Mouse (Mus musculus): ENCODE results near the gene Dcaf5. TPM values are rescaled to one million over a fixed set of nuclear protein-coding genes. Genes with fewer than 3 reads are reported as not detected.

Dcaf5 gene
- total and polyA plus RNA-seq, 2 experiments from 2014 or later = 7.9 to 25.0 TPM

DNA sequence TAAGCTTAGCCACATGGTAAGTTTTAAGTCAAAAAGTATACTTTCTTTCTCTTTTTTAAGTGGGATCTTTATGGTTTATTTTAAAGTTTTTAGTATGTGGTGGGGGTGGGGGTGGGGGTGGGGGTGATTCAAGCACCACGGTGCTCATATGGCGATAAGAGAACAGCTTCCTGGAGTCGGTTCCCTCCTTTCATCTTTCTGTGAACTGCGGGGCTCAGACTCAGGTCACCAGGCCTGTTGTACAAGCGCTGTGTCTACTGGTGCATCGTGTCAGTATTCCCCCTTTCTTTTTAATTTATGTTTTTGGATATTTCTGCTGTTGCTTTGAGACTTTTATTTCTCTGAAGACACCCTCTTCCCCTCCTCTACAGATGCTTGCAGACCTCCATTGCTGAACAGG is 137.7 kb downstream of the Dcaf5 start:
- Histone ChIP-seq H3K27ac (ENCODE audit: low read depth) (no peak overlapping the region), H3K4me3 (ENCODE audit: low read depth, low read length) (no peak overlapping the region), H3K9me3 (replicated peaks; ENCODE audit: control insufficient read depth, low read length) (no peaks in the 10 kb centered on the region), H3K9ac (replicated peaks; ENCODE audit: low read depth, low read length) (no peak overlapping the region), H3K36me3 (replicated peaks; ENCODE audit: control insufficient read depth, insufficient read depth, low read length) (no peaks in the 10 kb centered on the region), H3K27me3 (ENCODE audit: control insufficient read depth, insufficient read depth, low read length) (no peaks in the 10 kb centered on the region), H3K4me2 (ENCODE audit: low read depth, low read length) (no peak overlapping the region), H3K4me1 (ENCODE audit: control insufficient read depth, insufficient read depth) (no peaks in the 10 kb centered on the region)
- ATAC-seq (ENCODE audit: insufficient read depth, low read depth) = no peak
- WGBS = 60% methylated on average over 6 of the region's 6 CpGs
- no peak for TF ChIP-seq EP300 (IDR thresholded peaks at IDR 0.05; ENCODE audit: low read depth)
- no peak for TF ChIP-seq CTCF (IDR thresholded peaks at IDR 0.05; ENCODE audit: low read depth)
- DNase-seq (ENCODE audit: low spot score) = no peak

DNA sequence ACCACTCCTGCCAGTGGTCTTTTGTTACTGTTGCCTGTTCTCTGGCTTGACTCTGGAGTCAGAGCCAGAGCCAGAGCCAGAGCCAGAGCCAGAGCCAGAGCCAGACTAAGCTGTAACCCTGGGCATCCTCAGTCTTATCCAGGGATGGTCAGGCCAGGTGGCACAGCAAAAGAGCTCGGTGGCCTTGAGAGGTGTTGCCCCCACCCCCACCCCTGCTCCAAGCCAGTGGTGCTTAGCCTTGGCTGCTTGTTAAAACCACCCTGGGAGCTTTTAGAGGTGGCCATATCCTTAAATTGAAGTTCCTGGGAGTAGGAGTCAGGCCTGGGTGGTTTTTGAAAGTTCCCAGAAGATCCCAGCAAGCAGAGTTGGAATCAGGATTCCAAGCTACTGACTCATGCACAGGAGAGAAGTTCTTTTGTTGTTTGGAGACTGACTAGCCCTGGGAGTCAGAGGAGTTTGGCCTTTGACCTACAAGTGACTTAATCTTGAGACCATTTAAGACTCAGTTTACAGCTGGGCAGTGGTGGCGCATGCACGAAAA is 144.4 kb downstream of the Dcaf5 start:
- Histone ChIP-seq H3K36me3 (replicated peaks; ENCODE audit: control insufficient read depth, insufficient read depth, low read length) (no peaks in the 10 kb centered on the region), H3K9me3 (replicated peaks; ENCODE audit: control insufficient read depth, low read length) (no peaks in the 10 kb centered on the region), H3K4me2 (ENCODE audit: low read depth, low read length) (no peak overlapping the region), H3K4me1 (ENCODE audit: control insufficient read depth, insufficient read depth) (peaks cover 4% of the 10 kb centered on the region), H3K4me3 (ENCODE audit: low read depth, low read length) (no peak overlapping the region), H3K27ac (ENCODE audit: low read depth) (no peak overlapping the region; the same call in 1 of the 2 replicates), H3K27me3 (ENCODE audit: control insufficient read depth, insufficient read depth, low read length) (no peaks in the 10 kb centered on the region), H3K9ac (replicated peaks; ENCODE audit: low read depth, low read length) (no peak overlapping the region)
- DNase-seq (ENCODE audit: low spot score) = no peak
- 54% methylated on average over 3 of the region's 3 CpGs for WGBS
- TF ChIP-seq CTCF (IDR thresholded peaks at IDR 0.05; ENCODE audit: low read depth) (no peak), EP300 (IDR thresholded peaks at IDR 0.05; ENCODE audit: low read depth) (no peak)
- ATAC-seq (ENCODE audit: insufficient read depth, low read depth) = no peak

DNA sequence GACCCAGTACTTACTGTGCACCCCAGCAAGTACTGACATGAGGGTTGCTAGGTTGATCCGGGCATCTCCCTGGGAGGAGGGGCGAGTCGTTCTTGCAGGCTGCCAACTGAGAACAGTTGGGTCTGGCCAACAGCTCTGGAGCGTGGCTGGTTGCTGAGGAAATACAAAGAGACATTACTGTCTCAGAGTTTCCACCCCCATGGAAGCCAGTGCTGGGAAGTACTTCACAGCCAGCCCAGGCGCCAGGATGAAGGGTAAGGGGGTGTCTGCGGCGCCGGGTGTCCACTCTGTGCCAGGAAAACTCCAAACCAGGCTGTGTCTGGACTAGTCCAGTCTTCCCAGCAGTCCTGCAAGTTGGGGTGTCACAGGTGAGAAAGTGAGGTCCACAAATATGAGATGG is 145.4 kb downstream of the Dcaf5 start:
- no peak overlapping the region for H3K4me3 ChIP-seq (ENCODE audit: low read depth, low read length)
- H3K4me2 ChIP-seq (ENCODE audit: low read depth, low read length) = no peak overlapping the region
- H3K36me3 ChIP-seq (replicated peaks; ENCODE audit: control insufficient read depth, insufficient read depth, low read length) = no peaks in the 10 kb centered on the region
- H3K27ac ChIP-seq (ENCODE audit: low read depth) = no peak overlapping the region
- H3K27me3 ChIP-seq (ENCODE audit: control insufficient read depth, insufficient read depth, low read length) = no peaks in the 10 kb centered on the region
- ATAC-seq (ENCODE audit: insufficient read depth, low read depth) = peak; percentile 30; the same call in 1 of the 2 replicates
- H3K9ac ChIP-seq (replicated peaks; ENCODE audit: low read depth, low read length) = no peak overlapping the region
- TF ChIP-seq CTCF (IDR thresholded peaks at IDR 0.05; ENCODE audit: low read depth) (no peak), EP300 (IDR thresholded peaks at IDR 0.05; ENCODE audit: low read depth) (no peak)
- peaks cover 4% of the 10 kb centered on the region for H3K4me1 ChIP-seq (ENCODE audit: control insufficient read depth, insufficient read depth)
- 73% methylated on average over 8 of the region's 8 CpGs for WGBS
- H3K9me3 ChIP-seq (replicated peaks; ENCODE audit: control insufficient read depth, low read length) = no peaks in the 10 kb centered on the region
- no peak for DNase-seq (ENCODE audit: low spot score)

DNA sequence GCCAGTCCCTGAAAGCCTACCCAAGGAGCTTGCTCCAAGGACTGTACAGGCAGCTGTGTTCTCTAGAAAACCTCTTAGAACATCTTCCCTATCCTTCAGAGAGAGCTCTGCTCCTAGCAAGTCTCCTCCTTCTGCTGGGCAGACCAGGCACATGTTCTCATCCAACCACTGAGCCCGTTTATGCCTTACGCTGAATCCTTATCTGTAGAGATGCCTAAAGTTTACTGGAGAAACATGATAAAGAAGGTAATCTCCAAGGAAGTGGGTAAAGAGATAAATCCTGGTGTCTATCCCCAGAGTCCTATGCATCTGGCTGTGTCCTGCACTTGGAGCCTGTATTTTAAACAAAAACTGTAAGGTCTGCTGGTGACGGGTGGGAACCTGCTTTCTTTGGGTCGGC is 145.9 kb downstream of the Dcaf5 start:
- no peaks in the 10 kb centered on the region for H3K36me3 ChIP-seq (replicated peaks; ENCODE audit: control insufficient read depth, insufficient read depth, low read length)
- WGBS = 67% methylated on average over 4 of the region's 4 CpGs
- peaks cover 4% of the 10 kb centered on the region for H3K4me1 ChIP-seq (ENCODE audit: control insufficient read depth, insufficient read depth)
- no peak overlapping the region for H3K4me2 ChIP-seq (ENCODE audit: low read depth, low read length)
- H3K9ac ChIP-seq (replicated peaks; ENCODE audit: low read depth, low read length) = no peak overlapping the region
- TF ChIP-seq EP300 (IDR thresholded peaks at IDR 0.05; ENCODE audit: low read depth) (no peak), CTCF (IDR thresholded peaks at IDR 0.05; ENCODE audit: low read depth) (no peak)
- DNase-seq (ENCODE audit: low spot score) = no peak
- no peak overlapping the region for H3K4me3 ChIP-seq (ENCODE audit: low read depth, low read length)
- no peak for ATAC-seq (ENCODE audit: insufficient read depth, low read depth)
- H3K27me3 ChIP-seq (ENCODE audit: control insufficient read depth, insufficient read depth, low read length) = no peaks in the 10 kb centered on the region
- no peaks in the 10 kb centered on the region for H3K9me3 ChIP-seq (replicated peaks; ENCODE audit: control insufficient read depth, low read length)
- no peak overlapping the region for H3K27ac ChIP-seq (ENCODE audit: low read depth)

DNA sequence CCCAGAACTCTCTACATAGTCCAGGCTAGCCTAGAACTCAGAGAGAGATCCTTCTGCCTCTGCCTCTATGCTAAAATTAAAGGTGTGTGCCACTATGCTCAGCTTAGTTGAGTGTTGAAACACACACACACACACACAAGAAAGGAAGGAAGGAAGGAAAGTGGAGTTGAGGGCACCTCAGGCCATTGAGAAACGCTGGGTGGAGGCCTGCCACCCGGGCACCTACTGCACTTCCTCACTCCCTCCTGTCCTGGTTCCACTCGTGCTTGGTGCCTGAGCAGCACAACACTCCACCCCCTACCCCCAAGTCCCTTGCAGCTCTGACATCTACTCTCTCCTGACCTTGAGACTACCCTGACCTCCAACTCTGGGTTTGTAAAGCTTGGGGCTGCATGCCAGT is 146.7 kb downstream of the Dcaf5 start:
- H3K4me1 ChIP-seq (ENCODE audit: control insufficient read depth, insufficient read depth) = peaks cover 4% of the 10 kb centered on the region
- no peak overlapping the region for H3K4me2 ChIP-seq (ENCODE audit: low read depth, low read length)
- H3K36me3 ChIP-seq (replicated peaks; ENCODE audit: control insufficient read depth, insufficient read depth, low read length) = no peaks in the 10 kb centered on the region
- no peak overlapping the region for H3K4me3 ChIP-seq (ENCODE audit: low read depth, low read length)
- no peak for TF ChIP-seq EP300 (IDR thresholded peaks at IDR 0.05; ENCODE audit: low read depth)
- TF ChIP-seq CTCF (IDR thresholded peaks at IDR 0.05; ENCODE audit: low read depth) = no peak
- 66% methylated on average over 3 of the region's 3 CpGs for WGBS
- no peak overlapping the region for H3K27ac ChIP-seq (ENCODE audit: low read depth)
- H3K27me3 ChIP-seq (ENCODE audit: control insufficient read depth, insufficient read depth, low read length) = no peaks in the 10 kb centered on the region
- no peak for DNase-seq (ENCODE audit: low spot score)
- H3K9ac ChIP-seq (replicated peaks; ENCODE audit: low read depth, low read length) = no peak overlapping the region
- H3K9me3 ChIP-seq (replicated peaks; ENCODE audit: control insufficient read depth, low read length) = no peaks in the 10 kb centered on the region
- ATAC-seq (ENCODE audit: insufficient read depth, low read depth) = no peak

DNA sequence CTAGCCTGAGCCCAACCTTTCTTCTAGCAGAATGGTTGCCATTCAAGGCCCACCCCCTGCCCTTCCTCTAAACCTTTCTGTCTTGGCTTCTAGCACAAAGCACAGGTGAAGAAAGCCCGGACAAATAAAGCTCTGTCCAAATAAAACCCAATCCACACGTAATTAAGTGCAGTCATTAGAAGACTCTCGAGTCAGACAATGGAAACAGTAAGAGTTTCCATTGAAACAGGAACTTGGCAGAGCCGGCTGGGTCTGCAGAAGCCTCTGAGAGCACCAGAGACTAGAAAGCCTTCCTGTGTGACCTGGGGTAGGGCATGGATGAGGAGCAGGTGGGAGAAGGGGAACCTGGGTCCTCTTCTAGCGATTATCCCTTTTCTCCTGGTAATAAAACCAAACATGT is 150.5 kb downstream of the Dcaf5 start:
- Histone ChIP-seq H3K4me3 (ENCODE audit: low read depth, low read length) (no peak overlapping the region), H3K9me3 (replicated peaks; ENCODE audit: control insufficient read depth, low read length) (no peaks in the 10 kb centered on the region), H3K36me3 (replicated peaks; ENCODE audit: control insufficient read depth, insufficient read depth, low read length) (no peaks in the 10 kb centered on the region), H3K27me3 (ENCODE audit: control insufficient read depth, insufficient read depth, low read length) (no peaks in the 10 kb centered on the region), H3K4me2 (ENCODE audit: low read depth, low read length) (no peak overlapping the region), H3K27ac (ENCODE audit: low read depth) (no peak overlapping the region), H3K9ac (replicated peaks; ENCODE audit: low read depth, low read length) (no peak overlapping the region), H3K4me1 (ENCODE audit: control insufficient read depth, insufficient read depth) (peaks cover 4% of the 10 kb centered on the region)
- 51% methylated on average over 5 of the region's 5 CpGs for WGBS
- TF ChIP-seq CTCF (IDR thresholded peaks at IDR 0.05; ENCODE audit: low read depth) (no peak), EP300 (IDR thresholded peaks at IDR 0.05; ENCODE audit: low read depth) (no peak)
- ATAC-seq (ENCODE audit: insufficient read depth, low read depth) = no peak
- DNase-seq (ENCODE audit: low spot score) = no peak

Small RNA genes within 50 kb of the gene (microRNA-seq; reads per million reads assigned to microRNA genes)
- gene Mir1843a = 104 reads per million, percentile 57 among the genes with 10 or more reads in this experiment

Other genes starting within 250 kb of the Dcaf5 start
- 53.0 and 85.3 TPM in 2 replicates for gene Actn1, start 176.2 kb downstream of the Dcaf5 start, total RNA-seq (2014; rRNA removed; ENCODE audit: low replicate concordance)
- 13.8 and 15.7 TPM in 2 replicates for gene Actn1, start 176.2 kb downstream of the Dcaf5 start, polyA plus RNA-seq (2015; fragmentation: Nextera tagmentation; extraction: Ambion mirVana)
- gene Exd2, start 26.5 kb upstream of the Dcaf5 start, total RNA-seq (2014; rRNA removed; ENCODE audit: low replicate concordance) = 11.2 and 32.5 TPM in 2 replicates
- gene Exd2, start 26.5 kb upstream of the Dcaf5 start, polyA plus RNA-seq (2015; fragmentation: Nextera tagmentation; extraction: Ambion mirVana) = 6.8 and 7.7 TPM in 2 replicates
- gene Galnt16, start 81.7 kb upstream of the Dcaf5 start, total RNA-seq (2014; rRNA removed; ENCODE audit: low replicate concordance) = 4.1 and 12.1 TPM in 2 replicates
- 3.5 and 3.9 TPM in 2 replicates for gene Galnt16, start 81.7 kb upstream of the Dcaf5 start, polyA plus RNA-seq (2015; fragmentation: Nextera tagmentation; extraction: Ambion mirVana)
- 15.6 and 24.8 TPM in 2 replicates for gene Slc39a9, start 207.3 kb upstream of the Dcaf5 start, total RNA-seq (2014; rRNA removed; ENCODE audit: low replicate concordance)
- 10.3 and 11.4 TPM in 2 replicates for gene Slc39a9, start 207.3 kb upstream of the Dcaf5 start, polyA plus RNA-seq (2015; fragmentation: Nextera tagmentation; extraction: Ambion mirVana)
- gene Erh, start 207.7 kb upstream of the Dcaf5 start, total RNA-seq (2014; rRNA removed; ENCODE audit: low replicate concordance) = 46.4 and 54.3 TPM in 2 replicates
- 107 and 128 TPM in 2 replicates for gene Erh, start 207.7 kb upstream of the Dcaf5 start, polyA plus RNA-seq (2015; fragmentation: Nextera tagmentation; extraction: Ambion mirVana)